Mouse (Mus musculus) brain, embryonic 14.5 days (tissue): ENCODE measurements around the gene Poldip3.

ENCODE experiments used
- CTCF ChIP-seq: fragments of 200-500 bp; IDR thresholded peaks from 2 replicates; pipeline ENCODE4 v1.5.1; 2012; ENCODE audit warnings: inconsistent platforms, mild to moderate bottlenecking, moderate library complexity, borderline replicate concordance; ENCODE audit not compliant: insufficient read depth, insufficient read length; ENCODE audit errors: extremely low read depth
- POLR2A ChIP-seq: fragments of 200-500 bp; IDR thresholded peaks from 2 replicates; pipeline ENCODE4 v1.6.1; 2012; ENCODE audit warnings: mild to moderate bottlenecking, inconsistent platforms, borderline replicate concordance; ENCODE audit not compliant: poor library complexity, insufficient read depth, insufficient read length, severe bottlenecking; ENCODE audit errors: extremely low read depth

GRCm38 (mm10) chr15:83084022-83084640 lies 65.1 kb downstream of the Poldip3 start:
- TF ChIP-seq CTCF (no peak), POLR2A (no peak)
